Mouse (Mus musculus): ENCODE measurements around the gene Gm10521. TPM values are rescaled to one million over a fixed set of nuclear protein-coding genes. Genes with fewer than 3 reads are reported as not detected.

The Gm10521 gene
- total and polyA plus RNA-seq, 3 experiments: 0.09 to 0.41 TPM; not detected in 1

- Histone ChIP-seq H3K36me3 (ENCODE audit: control insufficient read depth, insufficient read depth, low read length) (no peaks in the 10 kb centered on the region), H3K4me1 (ENCODE audit: control insufficient read depth, insufficient read depth, low read length) (no peaks in the 10 kb centered on the region), H3K4me3 (no peak overlapping the region), H3K27ac (no peak overlapping the region), H3K27me3 (ENCODE audit: control insufficient read depth, insufficient read depth, low read length) (no peaks in the 10 kb centered on the region), H3K79me2 (replicated peaks; ENCODE audit: control insufficient read depth, insufficient read depth, low read length) (no peaks in the 10 kb centered on the region), H3K9ac (ENCODE audit: low read depth, low read length) (no peak overlapping the region)
- DNase-seq: no peak
- TF ChIP-seq POLR2A (IDR thresholded peaks at IDR 0.05; ENCODE audit: insufficient read depth, low read depth, low read length) (no peak), EP300 (IDR thresholded peaks at IDR 0.05; ENCODE audit: insufficient read depth, low read depth, low read length) (no peak)
- WGBS: 80% methylated on average over 1 of the region's 1 CpGs
- intact Hi-C loops (cut with DNase I): no loop called here
Observed at GRCm38 (mm10) chr1:171904011-171904410, 8.5 kb downstream of the Gm10521 start.

- H3K27ac ChIP-seq: no peak overlapping the region
- 74% methylated on average over 13 of the region's 13 CpGs for whole genome bisulfite sequencing
- no peak for TF ChIP-seq CTCF (IDR thresholded peaks at IDR 0.05)
- TF ChIP-seq POLR2A (IDR thresholded peaks at IDR 0.05; ENCODE audit: insufficient read depth, low read depth, low read length): no peak
- no peak for TF ChIP-seq EP300 (IDR thresholded peaks at IDR 0.05; ENCODE audit: insufficient read depth, low read depth, low read length)
- no peak overlapping the region for H3K9ac ChIP-seq (ENCODE audit: low read depth, low read length)
- DNase-seq: no peak
- H3K4me1 ChIP-seq (ENCODE audit: control insufficient read depth, insufficient read depth, low read length): no peaks in the 10 kb centered on the region
- H3K4me3 ChIP-seq: no peak overlapping the region
- no peaks in the 10 kb centered on the region for H3K79me2 ChIP-seq (replicated peaks; ENCODE audit: control insufficient read depth, insufficient read depth, low read length)
- no peaks in the 10 kb centered on the region for H3K36me3 ChIP-seq (ENCODE audit: control insufficient read depth, insufficient read depth, low read length)
- 0 out of 2 replicates have a peak, but pooled peaks cover 1% of the 10 kb centered on the region for H3K27me3 ChIP-seq (ENCODE audit: control insufficient read depth, insufficient read depth, low read length)
- intact Hi-C loops (cut with DNase I): no loop called here
Observed at GRCm38 (mm10) chr1:171915638-171916458, 20.4 kb downstream of the Gm10521 start.

DNA sequence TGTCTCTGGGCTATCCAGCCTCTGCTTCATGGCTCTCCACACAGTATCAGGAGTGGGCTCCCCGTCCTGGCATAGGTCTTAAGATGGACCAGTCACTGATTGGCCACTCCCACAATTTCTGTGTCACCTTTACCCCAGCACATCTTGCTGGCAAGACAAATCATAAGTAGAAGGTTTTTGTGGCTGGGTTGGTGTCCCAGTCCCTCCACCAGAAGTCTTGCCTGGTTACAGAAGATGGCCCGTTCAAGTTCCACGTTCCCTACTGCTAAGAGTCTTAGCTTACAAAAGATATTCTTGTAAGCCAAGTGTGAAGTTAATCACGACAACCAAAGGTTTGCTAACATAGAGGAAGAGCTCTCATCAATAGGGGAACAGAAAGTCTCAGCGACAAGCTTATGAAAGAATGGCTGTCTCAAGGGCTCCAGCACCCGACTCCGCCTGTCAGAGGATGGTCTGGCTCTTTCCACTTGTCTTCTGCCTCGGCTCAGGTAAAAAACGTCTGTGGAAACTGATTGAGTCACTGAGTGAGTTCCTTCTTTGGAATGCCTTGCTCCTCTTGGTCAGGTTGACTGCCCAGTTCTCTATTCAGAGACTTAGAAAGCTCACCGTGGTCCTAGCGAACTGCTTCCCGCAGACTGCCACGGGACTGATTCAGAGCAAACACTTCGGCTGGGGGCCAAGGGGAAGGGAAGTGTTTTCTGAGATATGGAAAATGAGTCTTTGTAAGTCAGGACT, 22.0 kb downstream of the Gm10521 start, which contains the start of gene Slamf6:
Gene Slamf6 (plus strand): TSS at position 211 of the 735 bp plus-strand sequence.
- Histone ChIP-seq H3K27ac (no peak within 1 kb of the TSS), H3K36me3 (ENCODE audit: control insufficient read depth, insufficient read depth, low read length) (no peaks in the 10 kb centered on the region), H3K9ac (ENCODE audit: low read depth, low read length) (no peak within 1 kb of the TSS), H3K79me2 (replicated peaks; ENCODE audit: control insufficient read depth, insufficient read depth, low read length) (no peaks in the 10 kb centered on the region), H3K27me3 (ENCODE audit: control insufficient read depth, insufficient read depth, low read length) (0 out of 2 replicates have a peak, but pooled peaks cover 1% of the 10 kb centered on the region), H3K4me1 (ENCODE audit: control insufficient read depth, insufficient read depth, low read length) (no peaks in the 10 kb centered on the region), H3K4me3 (no peak within 1 kb of the TSS)
- intact Hi-C loops (cut with DNase I): no loop called here
- no peak for TF ChIP-seq EP300 (IDR thresholded peaks at IDR 0.05; ENCODE audit: insufficient read depth, low read depth, low read length)
- no peak for TF ChIP-seq CTCF (IDR thresholded peaks at IDR 0.05)
- no peak for TF ChIP-seq POLR2A (IDR thresholded peaks at IDR 0.05; ENCODE audit: insufficient read depth, low read depth, low read length)
- WGBS: 44% methylated on average over 14 of the region's 14 CpGs
- DNase-seq: peak; percentile 24 to 55

DNA sequence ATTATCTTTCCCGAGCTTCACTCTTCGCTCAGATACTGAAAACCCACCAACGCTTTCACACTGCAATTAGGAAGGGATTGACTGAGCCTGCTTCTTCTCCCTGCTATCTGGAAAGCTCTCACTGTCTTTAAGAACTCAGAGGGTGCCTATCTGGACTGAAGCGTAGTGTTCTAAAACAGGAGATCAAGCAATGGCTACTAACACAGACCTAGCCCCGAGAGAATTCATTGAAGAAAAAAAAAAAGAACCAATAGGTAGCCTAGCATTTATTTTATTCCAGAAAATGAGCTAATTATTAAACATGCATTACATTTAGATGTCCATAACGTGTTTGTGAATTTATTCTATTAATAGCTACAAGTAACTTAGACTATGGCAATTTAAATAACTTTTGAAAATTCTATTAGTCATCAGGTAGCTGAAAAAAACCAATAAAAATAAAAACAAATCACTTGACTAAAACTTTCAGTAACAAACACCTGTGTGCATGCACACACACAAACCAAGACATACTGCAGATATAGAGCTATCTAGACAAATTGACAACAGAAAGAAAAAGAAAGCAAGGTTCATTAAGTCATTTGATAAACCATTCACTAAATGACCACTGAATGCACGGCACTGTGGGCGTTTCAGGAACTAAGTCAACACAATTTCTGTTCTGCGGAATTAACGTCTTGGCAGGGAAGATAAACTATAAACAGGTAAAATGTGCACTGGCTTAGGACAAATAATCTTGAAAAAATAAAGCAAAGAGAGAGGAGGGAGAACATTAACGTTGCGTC, 22.9 kb downstream of the Gm10521 start:
- 0 out of 2 replicates have a peak, but pooled peaks cover 1% of the 10 kb centered on the region for H3K27me3 ChIP-seq (ENCODE audit: control insufficient read depth, insufficient read depth, low read length)
- intact Hi-C loops (cut with DNase I): no loop called here
- 51% methylated on average over 12 of the region's 12 CpGs for WGBS
- H3K36me3 ChIP-seq (ENCODE audit: control insufficient read depth, insufficient read depth, low read length): no peaks in the 10 kb centered on the region
- no peak overlapping the region for H3K27ac ChIP-seq
- TF ChIP-seq POLR2A (IDR thresholded peaks at IDR 0.05; ENCODE audit: insufficient read depth, low read depth, low read length) (no peak), CTCF (IDR thresholded peaks at IDR 0.05) (no peak)
- no peaks in the 10 kb centered on the region for H3K4me1 ChIP-seq (ENCODE audit: control insufficient read depth, insufficient read depth, low read length)
- H3K79me2 ChIP-seq (replicated peaks; ENCODE audit: control insufficient read depth, insufficient read depth, low read length): no peaks in the 10 kb centered on the region
- no peak overlapping the region for H3K9ac ChIP-seq (ENCODE audit: low read depth, low read length)
- no peak for DNase-seq
- H3K4me3 ChIP-seq: no peak overlapping the region

DNA sequence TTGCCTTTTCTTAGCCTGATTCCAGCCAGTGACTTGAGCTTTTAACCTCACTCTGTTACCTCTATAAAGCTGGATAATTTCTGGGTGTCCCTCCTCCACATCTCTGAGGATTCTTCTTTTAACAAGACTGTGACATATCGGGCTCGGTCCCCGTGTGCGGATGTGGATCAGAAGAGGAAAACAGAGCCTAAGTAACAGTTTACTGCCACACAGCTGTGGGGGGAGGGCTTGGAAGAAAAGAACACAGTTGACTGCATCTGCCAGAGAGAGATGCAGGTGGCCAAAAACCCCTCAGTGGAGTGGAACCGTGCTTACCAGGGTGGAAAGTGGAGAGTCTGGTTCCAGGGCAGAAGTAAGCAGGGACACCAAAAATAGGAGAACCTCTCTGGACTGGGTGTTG, 23.7 kb downstream of the Gm10521 start:
- TF ChIP-seq CTCF (IDR thresholded peaks at IDR 0.05): no peak
- TF ChIP-seq POLR2A (IDR thresholded peaks at IDR 0.05; ENCODE audit: insufficient read depth, low read depth, low read length): no peak
- DNase-seq: no peak
- Histone ChIP-seq H3K4me1 (ENCODE audit: control insufficient read depth, insufficient read depth, low read length) (no peaks in the 10 kb centered on the region), H3K79me2 (replicated peaks; ENCODE audit: control insufficient read depth, insufficient read depth, low read length) (no peaks in the 10 kb centered on the region), H3K9ac (ENCODE audit: low read depth, low read length) (no peak overlapping the region), H3K27ac (no peak overlapping the region), H3K4me3 (no peak overlapping the region), H3K27me3 (ENCODE audit: control insufficient read depth, insufficient read depth, low read length) (0 out of 2 replicates have a peak, but pooled peaks cover 1% of the 10 kb centered on the region), H3K36me3 (ENCODE audit: control insufficient read depth, insufficient read depth, low read length) (no peaks in the 10 kb centered on the region)
- intact Hi-C loops (cut with DNase I): no loop called here
- WGBS: 83% methylated on average over 5 of the region's 5 CpGs
